Mouse (Mus musculus): ENCODE data around the gene Madd. TPM values are rescaled to one million over a fixed set of nuclear protein-coding genes. Genes with fewer than 3 reads are reported as not detected.
A peak's percentile ranks its signal among the peaks of the same experiment; 100 is the strongest.

Gene Madd
- polyA plus RNA-seq, 1 experiment from 2014 or later = 13.7 TPM

- DNase-seq (ENCODE audit: low spot score) (no peak), ATAC-seq (replicated peaks; ENCODE audit: low FRiP score) (no peak)
- H3K27me3 ChIP-seq (replicated peaks; ENCODE audit: control insufficient read depth, insufficient read depth, low read length) = no peaks in the 10 kb centered on the region
- H3K36me3 ChIP-seq (ENCODE audit: control insufficient read depth, insufficient read depth, low read length) = no peaks in the 10 kb centered on the region
- peaks cover 7% of the 10 kb centered on the region; the same call in 1 of the 2 replicates for H3K4me1 ChIP-seq (replicated peaks; ENCODE audit: control insufficient read depth, insufficient read depth, low read length)
- WGBS = 75% methylated on average over 6 of the region's 6 CpGs
- H3K9me3 ChIP-seq (ENCODE audit: control insufficient read depth, low read length) = no peaks in the 10 kb centered on the region
- H3K4me3 ChIP-seq (ENCODE audit: low read depth, low read length) = no peak overlapping the region
- H3K4me2 ChIP-seq = no peak overlapping the region
- H3K27ac ChIP-seq (ENCODE audit: low read depth, low read length) = no peak overlapping the region
- H3K9ac ChIP-seq (ENCODE audit: low read depth, low read length) = no peak overlapping the region
Measured at GRCm38 (mm10) chr2:91090208-91090607, 93.4 kb downstream of the Madd start.

DNA sequence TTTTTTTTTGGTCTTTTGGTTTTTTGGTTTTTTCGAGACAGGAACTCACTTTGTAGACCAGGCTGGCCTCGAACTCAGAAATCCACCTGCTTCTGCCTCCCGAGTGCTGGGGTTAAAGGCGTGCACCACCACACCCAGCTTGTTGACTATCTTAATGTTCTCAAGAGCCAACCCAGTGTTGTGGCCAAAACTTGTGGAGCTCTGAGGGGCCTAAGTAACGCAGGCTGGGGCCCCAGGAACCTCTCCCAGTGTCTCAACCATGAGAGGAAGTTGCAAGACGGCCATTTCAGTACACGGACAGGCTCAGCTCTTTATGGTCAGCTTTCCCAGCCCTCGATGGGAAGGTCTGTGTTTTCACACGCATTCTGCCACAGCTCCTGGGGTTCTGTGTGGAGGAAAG, 94.7 kb downstream of the Madd start:
- Histone ChIP-seq H3K27ac (ENCODE audit: low read depth, low read length) (peak overlapping the region; percentile 37; the same call in 1 of the 2 replicates), H3K4me1 (replicated peaks; ENCODE audit: control insufficient read depth, insufficient read depth, low read length) (peaks cover 7% of the 10 kb centered on the region; the same call in 1 of the 2 replicates), H3K27me3 (replicated peaks; ENCODE audit: control insufficient read depth, insufficient read depth, low read length) (no peaks in the 10 kb centered on the region), H3K9ac (ENCODE audit: low read depth, low read length) (no peak overlapping the region), H3K4me3 (ENCODE audit: low read depth, low read length) (no peak overlapping the region), H3K4me2 (no peak overlapping the region), H3K36me3 (ENCODE audit: control insufficient read depth, insufficient read depth, low read length) (no peaks in the 10 kb centered on the region), H3K9me3 (ENCODE audit: control insufficient read depth, low read length) (no peaks in the 10 kb centered on the region)
- ATAC-seq (replicated peaks; ENCODE audit: low FRiP score) (0 out of 2 replicates have a peak, but pooled peaks have one; percentile 62), DNase-seq (ENCODE audit: low spot score) (no peak)
- 54% methylated on average over 9 of the region's 9 CpGs for WGBS

DNA sequence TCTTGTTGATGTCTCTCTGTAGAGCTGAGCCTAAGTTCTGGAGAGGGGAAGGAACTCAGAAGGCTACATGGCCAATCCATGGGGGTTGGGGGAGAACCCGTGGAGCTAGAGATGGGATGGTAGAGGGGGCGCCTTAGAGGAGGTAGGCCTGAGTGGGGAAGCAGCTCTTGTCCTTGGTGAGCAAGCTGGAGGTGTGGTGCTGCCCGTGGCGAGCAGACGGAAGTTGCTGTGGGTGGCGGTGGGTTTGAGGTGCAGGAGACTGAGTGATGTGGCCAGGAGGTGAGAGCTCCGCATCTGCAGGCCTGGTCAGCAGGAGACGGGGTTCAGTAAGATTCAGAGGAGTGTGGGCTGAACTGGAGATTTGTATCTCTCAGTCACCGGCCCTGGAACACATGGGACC, 96.2 kb downstream of the Madd start:
- DNase-seq (ENCODE audit: low spot score) = no peak
- no peak overlapping the region for H3K27ac ChIP-seq (ENCODE audit: low read depth, low read length)
- no peak overlapping the region for H3K4me3 ChIP-seq (ENCODE audit: low read depth, low read length)
- no peak overlapping the region for H3K4me2 ChIP-seq
- H3K4me1 ChIP-seq (replicated peaks; ENCODE audit: control insufficient read depth, insufficient read depth, low read length) = peaks cover 13% of the 10 kb centered on the region
- H3K9ac ChIP-seq (ENCODE audit: low read depth, low read length) = no peak overlapping the region
- no peaks in the 10 kb centered on the region for H3K9me3 ChIP-seq (ENCODE audit: control insufficient read depth, low read length)
- 73% methylated on average over 9 of the region's 9 CpGs for WGBS
- H3K27me3 ChIP-seq (replicated peaks; ENCODE audit: control insufficient read depth, insufficient read depth, low read length) = no peaks in the 10 kb centered on the region
- ATAC-seq (replicated peaks; ENCODE audit: low FRiP score) = no peak
- no peaks in the 10 kb centered on the region for H3K36me3 ChIP-seq (ENCODE audit: control insufficient read depth, insufficient read depth, low read length)

Other genes with a start within 250 kb of the Madd start
- gene Celf1, start 243.5 kb downstream of the Madd start, polyA plus RNA-seq (2014; fragmentation: Nextera tagmentation; extraction: Ambion mirVana) = 78.1 and 90.5 TPM in 2 replicates
- 1.4 and 2.0 TPM in 2 replicates for gene Rapsn, start 148.2 kb downstream of the Madd start, polyA plus RNA-seq (2014; fragmentation: Nextera tagmentation; extraction: Ambion mirVana)
- 324 and 347 TPM in 2 replicates for gene Psmc3, start 129.8 kb downstream of the Madd start, polyA plus RNA-seq (2014; fragmentation: Nextera tagmentation; extraction: Ambion mirVana)
- gene Slc39a13, start 113.4 kb downstream of the Madd start, polyA plus RNA-seq (2014; fragmentation: Nextera tagmentation; extraction: Ambion mirVana) = 19.6 and 20.0 TPM in 2 replicates
- gene Spi1, start 101.4 kb downstream of the Madd start, polyA plus RNA-seq (2014; fragmentation: Nextera tagmentation; extraction: Ambion mirVana) = 19.5 and 22.7 TPM in 2 replicates
- 1.2 and 5.0 TPM in 2 replicates for gene Mybpc3, start 65.7 kb downstream of the Madd start, polyA plus RNA-seq (2014; fragmentation: Nextera tagmentation; extraction: Ambion mirVana)
- gene Nr1h3, start 19.0 kb upstream of the Madd start, polyA plus RNA-seq (2014; fragmentation: Nextera tagmentation; extraction: Ambion mirVana) = 12.2 and 14.6 TPM in 2 replicates
- gene Acp2, start 19.0 kb upstream of the Madd start, polyA plus RNA-seq (2014; fragmentation: Nextera tagmentation; extraction: Ambion mirVana) = 16.2 and 17.8 TPM in 2 replicates
- 12.9 and 15.3 TPM in 2 replicates for gene Ddb2, start 53.1 kb upstream of the Madd start, polyA plus RNA-seq (2014; fragmentation: Nextera tagmentation; extraction: Ambion mirVana)
- 15.6 and 16.1 TPM in 2 replicates for gene Pacsin3, start 72.1 kb upstream of the Madd start, polyA plus RNA-seq (2014; fragmentation: Nextera tagmentation; extraction: Ambion mirVana)
- 95.7 and 105 TPM in 2 replicates for gene Arfgap2, start 81.1 kb upstream of the Madd start, polyA plus RNA-seq (2014; fragmentation: Nextera tagmentation; extraction: Ambion mirVana)